Mouse (Mus musculus) megakaryocyte, adult 5-6 weeks (primary cell): ENCODE measurements around the gene Naa35. TPM values are rescaled to one million over a fixed set of nuclear protein-coding genes. Genes with fewer than 3 reads are reported as not detected.
A peak's percentile ranks its signal among the peaks of the same experiment; 100 is the strongest.

Source experiments
- ATAC-seq: 2 replicates; pipeline ENCODE4 v1.8.0; 2016; ENCODE audit warnings: mild to moderate bottlenecking, inconsistent platforms; ENCODE audit not compliant: poor library complexity, severe bottlenecking
- total RNA-seq, 2 experiments: library from RNA; stranded (forward) in 1 of 2; stranded (reverse) in 1 of 2; fragments of 153-499, 151-499 nt in 1 of 2; fragments of 221-1000, 200-1000 nt in 1 of 2; gene quantifications; 2 replicates each; pipeline versions ENCODE4 v1.2.3 to v1.2.4; 2015 to 2017

The Naa35 gene
- total RNA-seq, 2 experiments from 2014 or later: 30.4 to 76.1 TPM

DNA sequence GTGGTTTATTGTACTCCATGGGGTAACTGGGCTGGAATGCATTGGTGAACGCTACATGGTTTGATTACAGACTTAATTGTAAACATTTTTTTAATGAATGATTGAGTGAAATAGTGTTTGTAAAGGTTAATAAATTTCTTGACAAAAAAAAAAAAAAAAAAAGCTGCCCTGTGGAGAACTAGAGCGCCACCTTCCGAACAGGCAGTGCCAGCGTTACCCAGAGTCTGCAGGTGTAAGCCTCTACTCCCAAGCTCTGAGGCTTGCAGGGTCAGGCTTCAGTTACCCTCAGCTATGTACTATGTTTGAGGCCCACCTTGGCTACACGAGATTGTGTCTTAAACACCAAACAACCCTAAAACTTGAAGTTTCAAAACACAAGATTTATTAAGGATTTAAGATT is 49.6 kb downstream of the Naa35 start:
- no peak for ATAC-seq

DNA sequence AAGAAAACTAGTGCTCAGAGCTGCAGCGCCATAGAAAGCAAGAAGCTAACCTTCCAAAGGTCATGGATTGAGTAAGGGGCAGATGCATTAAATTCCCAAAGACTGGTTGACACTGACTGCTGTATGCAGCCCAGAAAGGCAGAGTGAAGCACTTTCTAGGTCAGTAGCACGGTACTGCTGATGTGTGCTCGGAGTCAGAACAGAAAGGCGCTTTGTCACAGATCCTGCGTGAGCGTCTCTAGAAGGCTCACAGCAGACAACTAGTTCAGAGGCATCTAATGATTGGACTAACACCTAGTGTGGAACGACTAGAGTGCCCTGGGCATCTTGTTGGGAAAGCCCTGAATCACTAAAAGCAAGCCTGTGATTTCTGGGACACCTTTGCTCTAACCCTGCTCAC is 52.7 kb downstream of the Naa35 start:
- ATAC-seq: no peak

DNA sequence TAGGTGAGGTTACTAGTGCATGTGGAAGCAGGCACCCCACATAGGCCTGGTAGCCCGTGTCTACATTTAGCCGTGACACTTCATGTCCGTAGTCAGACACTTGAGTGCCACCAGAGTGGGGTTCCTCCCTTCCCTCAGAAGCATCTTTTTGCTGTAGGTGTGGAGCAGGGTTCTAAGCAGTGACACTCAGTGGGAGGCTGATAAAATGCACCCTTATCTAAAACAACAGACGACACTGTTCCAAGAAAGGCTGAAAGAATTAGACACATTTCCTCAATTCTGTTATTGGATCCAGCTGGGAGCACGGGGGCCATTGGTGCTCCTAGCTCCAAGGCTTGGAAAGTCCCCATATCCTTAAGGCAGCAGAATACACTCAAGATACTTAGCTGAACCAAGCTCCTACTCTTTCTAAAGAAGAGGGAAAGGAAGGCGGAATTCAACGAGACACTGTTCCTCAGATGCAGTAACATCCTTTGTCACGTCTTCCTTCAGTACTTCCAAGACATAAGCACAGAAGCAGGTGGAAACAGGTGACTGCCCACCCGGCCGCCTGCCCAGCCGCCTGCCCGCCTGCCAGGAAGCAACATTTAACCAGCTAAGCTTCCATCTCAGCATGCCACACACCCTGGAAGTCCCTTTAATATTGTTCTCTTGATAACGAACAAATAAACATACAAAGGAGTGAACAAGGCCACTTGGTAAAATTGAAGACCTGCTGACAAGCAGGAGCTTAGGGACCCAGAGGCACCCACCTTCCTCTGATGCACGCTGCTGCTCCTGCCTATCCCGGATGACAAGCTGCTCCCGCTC is 54.5 kb downstream of the Naa35 start:
- no peak for ATAC-seq

DNA sequence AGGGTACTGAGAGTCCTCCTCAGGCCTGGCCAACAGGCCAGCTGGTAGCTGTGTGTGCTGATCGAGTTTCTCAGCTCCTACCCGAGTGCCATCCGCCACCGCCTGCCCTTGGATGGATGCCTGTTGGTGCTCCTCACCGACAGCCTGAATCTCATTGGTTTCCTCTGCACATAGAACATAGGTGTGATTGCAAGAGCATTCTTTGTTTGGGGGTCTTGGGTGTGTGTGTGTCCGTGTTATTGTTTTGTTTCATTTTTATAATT is 55.0 kb downstream of the Naa35 start:
- no peak for ATAC-seq

DNA sequence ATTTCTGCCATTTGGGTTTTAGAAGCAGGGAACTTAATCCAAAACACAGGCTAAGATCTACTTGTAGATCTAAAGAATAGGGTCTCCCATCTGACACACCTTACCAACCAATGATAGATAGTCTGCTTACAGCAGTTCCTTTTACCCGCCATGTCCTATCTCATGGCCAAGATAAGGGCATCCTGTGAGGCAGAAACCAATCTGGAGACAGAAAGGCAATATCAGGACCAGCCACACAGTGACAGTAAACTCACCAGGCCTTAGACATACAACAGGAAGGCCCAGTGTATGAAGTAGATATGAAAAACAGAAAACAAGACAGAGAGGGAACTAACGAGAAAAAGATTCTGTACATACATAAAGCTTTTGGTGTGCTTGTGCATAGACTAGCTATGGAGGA is 57.8 kb downstream of the Naa35 start:
- ATAC-seq: no peak

DNA sequence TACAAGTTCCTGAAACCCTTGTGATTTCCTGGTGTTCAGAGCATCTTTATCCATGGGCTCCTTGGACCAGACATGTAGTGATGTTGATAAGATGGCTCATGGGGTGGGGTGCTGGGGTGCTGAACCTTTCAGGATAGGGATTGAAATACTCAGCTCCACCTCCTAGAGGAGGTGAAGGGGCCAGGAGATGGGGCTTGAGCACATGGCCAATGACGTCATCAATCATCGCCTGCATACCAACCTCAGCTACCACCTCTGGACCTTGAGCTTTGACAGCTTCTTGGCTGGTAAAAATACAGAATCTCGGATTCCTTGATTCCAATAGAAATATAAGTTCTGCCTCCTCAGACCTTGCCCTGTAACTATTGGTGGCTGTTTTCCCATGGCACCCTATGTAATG is 60.4 kb downstream of the Naa35 start:
- no peak for ATAC-seq

DNA sequence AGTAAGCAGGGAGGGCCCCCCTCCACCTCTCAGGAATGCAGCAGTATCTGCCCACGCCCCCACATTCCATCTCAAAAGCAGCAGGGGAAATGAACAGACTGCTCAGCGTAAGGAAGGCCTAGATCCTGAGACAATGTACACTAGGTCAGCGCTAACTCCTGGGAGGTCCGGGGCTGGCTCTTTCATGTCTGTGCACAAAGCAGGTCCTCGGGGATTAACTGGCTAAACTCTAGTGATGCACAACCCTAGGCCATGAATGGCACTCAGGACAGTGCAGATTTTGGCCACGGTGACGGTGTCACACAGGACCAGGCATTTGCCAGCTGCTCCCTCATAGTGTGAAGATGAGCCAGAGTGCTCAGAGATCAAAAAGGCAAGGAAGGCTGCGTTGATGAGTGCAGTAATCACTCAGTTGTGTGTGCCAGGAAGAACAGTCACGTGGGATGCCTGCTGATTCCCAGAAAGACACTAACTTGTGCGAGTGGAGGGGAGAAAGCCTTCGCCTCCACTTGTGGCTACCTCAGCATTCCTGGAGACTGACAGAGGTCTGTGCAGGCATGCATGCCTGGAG is 61.7 kb downstream of the Naa35 start:
- no peak for ATAC-seq

DNA sequence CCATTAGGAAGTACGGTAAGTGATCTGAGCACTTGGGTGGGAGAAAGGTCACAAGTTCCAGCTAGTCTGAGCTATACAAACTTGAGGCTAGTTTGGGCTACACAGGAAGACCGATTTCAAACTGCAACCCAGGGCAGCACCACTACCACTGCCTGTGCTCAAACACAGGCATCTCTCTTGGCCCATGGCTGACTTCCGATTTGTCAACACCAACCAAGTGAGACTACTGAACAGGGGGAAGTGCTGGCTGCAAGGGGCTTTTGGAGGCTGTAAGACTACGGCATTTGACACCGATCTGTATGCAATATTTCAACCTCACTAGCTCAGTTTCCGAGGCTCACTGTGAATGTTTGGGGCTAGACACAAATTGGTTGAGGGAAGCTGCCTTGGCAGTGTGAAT is 62.4 kb downstream of the Naa35 start:
- ATAC-seq: peak; percentile 65

DNA sequence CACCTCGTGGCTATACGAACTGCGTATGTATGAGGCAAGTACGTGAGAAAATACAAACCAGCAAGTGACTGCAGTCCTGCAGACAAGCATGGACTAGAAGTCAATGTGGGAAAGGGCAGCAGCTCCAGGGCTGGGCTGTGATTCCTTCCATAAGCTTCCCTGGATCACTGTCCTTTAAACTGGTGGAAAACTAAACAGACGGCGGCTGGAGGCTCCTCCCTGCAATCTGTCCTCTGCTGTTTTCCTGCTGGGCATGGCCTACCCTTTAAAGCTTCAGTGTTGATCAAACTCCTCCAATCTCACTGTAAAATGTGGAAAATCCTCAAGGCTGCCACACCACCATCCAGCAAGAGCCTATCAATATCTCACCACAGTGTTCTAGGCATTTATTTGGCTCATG is 63.5 kb downstream of the Naa35 start:
- ATAC-seq: no peak

DNA sequence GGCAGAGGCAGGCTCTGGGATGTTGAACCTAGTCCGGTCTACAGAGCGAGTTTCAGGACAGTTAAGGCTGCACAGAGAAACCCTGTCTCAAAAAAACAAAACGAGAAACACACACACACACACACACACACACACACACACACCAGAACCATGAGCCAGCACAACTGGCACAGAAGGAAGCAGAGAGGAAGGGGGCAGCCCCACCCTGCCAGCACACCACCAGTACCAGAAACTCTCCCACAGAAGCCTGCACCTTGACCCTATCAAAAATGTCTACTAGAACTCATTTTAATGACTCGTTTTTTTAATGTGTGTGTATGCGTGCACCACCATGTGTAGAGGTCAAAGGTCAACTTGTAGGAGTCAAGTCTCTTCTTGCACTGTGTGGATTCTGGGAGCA is 64.7 kb downstream of the Naa35 start:
- peak; percentile 52; the same call in 1 of the 2 replicates for ATAC-seq

DNA sequence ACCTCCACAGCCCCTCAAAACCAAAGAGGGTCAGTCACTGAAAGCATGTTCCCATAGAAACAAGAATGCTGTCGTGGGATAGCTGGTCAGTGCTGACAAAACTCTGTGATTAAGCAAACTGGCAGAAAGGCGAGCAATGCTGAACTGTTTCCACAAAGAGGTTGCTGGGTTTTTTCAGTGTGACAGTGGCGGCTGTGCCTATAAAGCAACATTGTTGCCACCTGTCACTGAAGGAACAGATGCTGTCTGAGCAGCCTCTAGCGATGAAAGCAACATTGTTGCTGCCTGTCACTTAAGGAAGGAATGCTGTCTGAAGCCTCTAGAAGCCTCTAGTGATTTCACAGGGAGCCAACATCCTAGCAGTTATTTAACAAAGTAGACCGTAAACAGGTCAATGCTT is 67.6 kb downstream of the Naa35 start:
- ATAC-seq: no peak

DNA sequence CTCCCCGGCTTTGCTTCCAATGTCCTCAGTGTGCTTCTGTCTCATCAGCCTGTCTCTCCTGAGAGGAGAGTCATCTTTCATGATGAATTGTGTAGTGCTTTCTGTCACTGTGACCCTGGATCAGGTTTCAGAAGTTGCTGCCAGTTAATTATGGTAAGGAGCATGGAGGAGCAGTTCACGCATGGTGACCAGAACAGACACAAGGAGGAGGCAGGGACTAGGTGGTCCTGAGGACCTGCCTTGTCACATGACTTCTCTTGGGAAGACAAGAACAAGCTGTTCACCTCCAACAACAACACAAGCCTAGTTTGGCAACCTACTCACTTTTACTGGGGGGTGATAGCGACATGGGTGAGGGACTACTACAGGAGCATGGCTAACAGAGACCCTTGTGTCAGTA is 68.1 kb downstream of the Naa35 start:
- no peak for ATAC-seq

DNA sequence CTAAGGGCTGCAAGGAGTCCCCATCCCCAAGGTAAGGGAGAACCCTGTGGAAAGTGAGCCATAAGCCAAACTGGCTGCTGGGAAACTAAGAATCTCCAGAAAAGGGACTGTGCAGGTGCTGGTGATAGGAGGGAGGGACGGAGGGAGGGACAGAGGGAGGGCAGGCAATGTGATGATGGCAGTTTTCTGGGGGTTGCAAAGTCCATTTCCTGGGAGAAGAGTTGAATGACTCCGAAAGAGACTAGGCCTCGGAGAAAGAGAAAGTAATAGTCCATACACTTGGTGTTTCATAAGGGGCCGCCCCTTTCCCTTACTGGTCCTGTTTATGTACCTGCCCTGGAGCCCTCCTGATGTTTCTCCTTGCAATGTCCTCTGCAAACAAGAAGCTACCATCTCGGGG is 69.4 kb downstream of the Naa35 start:
- ATAC-seq: no peak

DNA sequence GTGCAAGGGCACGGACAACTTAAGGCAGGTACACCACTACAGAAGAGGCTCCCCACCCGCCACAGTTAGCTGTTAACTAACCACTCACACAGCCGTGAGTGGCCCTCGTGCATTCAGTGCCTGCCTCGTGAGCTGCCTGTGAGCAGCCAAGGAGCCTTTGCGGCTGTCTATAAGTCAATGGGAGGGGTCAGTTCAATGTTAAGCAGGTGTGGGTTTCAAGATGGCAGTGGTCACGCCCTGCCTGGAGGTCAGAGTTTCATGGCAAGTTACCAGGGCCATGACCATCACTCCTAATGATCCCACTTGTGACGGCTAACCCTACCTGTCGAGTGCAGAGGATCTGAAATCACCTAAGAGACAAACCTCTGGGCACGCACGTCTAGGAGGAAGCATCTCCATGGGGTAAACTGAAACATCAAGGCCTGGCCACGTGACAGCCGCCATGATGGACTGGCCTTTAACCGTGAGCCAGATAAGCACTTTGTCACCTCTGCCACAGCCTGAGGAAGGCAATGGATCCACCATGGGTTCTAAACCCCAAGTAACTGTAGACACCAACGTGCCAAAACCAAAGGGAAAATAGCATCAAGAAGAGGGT is 70.8 kb downstream of the Naa35 start:
- ATAC-seq: no peak

DNA sequence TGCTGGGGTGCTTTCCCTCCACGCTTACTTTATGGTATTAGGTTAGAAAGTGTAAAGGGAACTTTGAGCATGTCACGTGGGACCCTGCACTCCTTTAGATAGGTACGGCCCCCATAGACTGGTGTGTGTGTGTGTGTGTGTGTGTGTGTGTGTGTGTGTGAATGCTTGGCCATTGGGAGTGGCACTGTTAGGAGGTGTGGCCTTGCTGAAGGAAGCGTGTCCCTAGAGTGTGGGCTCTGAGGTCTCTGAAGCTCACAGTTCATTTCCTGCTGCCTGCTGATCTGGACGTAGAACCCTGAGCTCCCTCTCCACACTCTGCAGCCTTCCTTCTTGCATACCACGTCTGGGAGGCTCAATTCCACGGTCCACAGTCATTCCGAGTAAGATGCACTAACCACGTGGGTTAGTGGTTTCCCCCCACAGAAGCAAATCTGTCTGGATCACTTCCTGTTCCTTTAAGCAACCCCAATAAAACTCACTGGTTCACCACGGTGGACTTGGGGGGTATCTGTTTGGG is 71.3 kb downstream of the Naa35 start:
- ATAC-seq: peak; percentile 79

DNA sequence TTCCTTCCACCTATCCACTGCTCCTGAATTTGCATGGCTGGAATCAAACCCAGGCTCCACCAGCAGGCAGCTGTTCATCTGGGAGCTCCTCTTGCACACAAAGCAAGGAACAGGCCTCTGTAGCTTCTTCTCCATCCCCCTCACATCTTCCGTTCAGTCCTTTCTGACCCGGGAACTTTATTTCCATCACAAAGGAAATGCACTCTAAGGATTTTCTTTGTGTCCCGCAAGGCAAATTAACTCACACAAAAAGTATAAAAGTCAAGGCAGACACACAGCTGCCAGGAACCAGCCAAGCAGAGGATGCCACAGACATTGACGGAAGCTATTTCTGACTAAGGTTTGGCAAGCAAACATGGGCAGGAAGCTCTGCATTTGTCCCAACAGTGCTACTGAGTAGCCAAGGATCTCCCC is 71.9 kb downstream of the Naa35 start:
- ATAC-seq: no peak

DNA sequence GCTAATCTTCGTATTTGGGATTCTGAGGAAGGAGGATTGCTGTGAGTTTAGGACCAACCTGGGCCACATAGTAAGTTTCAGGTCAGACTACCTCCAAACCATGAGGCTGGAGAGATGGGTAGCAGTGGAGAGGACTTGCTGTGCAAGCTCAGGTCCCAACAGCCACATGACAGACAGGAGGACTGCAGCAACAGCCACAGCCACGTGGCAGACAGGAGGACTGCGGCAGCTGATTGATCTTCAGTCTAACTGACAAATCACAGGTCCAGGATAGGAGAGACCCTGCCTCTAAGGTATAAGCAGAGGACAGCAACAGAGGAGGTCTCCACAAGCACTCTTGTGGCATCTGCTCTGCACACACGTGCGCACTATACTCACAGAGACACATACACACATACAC is 72.7 kb downstream of the Naa35 start:
- ATAC-seq: no peak

DNA sequence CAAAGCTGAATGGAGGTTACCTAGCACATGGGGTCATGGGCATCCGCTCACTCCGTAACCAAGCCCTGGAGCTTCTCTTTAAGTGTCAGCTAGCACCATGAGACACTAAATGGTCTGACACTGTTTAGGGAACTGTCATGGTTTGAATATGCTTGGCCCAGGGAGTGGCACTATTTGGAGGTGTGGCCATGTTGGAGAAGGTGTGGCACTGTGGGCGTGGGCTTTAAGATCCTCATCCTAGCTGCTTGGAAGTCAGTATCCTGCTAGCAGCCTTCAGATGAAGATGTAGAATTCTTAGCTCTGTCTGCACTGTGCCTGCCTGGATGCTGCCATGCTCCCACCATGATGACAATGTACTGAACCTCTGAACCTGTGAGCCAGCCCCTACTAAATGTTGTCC is 75.3 kb downstream of the Naa35 start:
- no peak for ATAC-seq

DNA sequence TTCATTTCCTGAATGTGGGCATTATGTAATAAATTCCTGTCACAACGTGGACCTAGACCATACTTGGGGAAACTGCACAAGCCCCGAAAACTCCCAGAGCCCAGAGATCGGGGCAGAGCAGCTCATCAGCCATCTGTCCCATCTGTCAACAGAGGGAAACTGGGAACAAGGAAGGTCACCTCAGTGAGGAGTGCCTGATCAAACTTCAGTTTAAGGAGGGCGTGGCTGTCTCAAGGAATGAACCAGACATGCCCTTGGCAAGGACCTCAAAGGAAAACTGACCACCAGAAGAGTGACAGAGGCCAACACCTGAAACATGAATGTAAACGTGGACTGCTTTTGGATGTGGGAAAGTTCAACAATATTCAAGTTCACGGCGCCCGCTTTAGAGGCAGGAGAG is 76.3 kb downstream of the Naa35 start:
- ATAC-seq: no peak

DNA sequence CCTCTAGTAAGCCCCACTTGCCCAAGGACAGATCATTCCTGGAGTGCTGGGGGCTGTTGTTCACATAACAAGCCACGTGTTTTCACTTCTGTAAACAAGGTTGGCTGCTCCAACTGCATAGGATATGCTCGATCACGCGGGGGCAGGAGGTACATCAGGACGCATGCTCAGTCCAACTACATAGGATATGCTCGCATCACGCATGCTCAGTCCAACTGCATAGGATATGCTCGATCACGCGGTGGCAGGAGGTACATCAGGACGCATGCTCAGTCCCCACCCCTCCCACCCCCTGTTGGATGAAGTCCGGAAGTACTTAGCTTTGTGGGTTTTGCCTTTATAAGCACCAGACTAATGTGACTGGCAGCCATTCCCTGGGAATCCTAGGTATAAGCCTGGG is 76.9 kb downstream of the Naa35 start:
- ATAC-seq: no peak

DNA sequence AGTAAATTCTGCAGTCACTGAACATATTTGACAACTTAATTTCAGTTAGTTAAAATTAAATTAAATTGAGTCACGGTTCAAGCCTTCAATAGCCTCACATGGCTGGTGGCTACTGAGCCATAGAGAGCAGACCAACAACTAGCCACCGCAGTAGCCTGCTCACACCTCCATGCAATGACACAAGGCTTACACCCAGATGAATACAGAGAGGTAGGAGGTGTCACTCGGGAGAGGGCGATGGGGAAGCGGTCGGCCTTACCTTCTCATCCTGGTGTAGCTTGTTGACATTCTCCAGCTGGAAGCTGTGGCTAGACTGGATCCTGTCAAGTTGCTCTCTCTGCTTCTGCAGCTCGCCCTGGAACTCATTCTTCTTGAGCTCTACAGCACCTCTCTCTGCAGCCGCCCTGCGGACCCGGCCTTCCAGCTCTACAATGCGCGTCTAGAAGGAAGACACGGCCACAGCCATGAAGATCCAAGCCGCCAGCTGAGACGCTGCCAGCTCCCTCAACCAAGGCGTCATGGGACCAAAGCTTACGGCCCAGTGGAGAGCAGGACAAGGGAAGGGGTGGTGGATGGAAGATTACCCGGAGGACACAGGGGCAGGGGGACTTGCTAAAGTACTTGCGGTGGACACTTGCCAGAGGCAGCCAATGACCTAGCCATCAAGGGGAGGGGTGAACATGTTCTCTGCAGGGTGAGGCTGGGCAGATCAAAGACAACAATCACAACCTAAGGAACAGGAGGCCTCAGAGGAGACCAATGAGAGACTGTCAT is 79.1 kb downstream of the Naa35 start:
- no peak for ATAC-seq

DNA sequence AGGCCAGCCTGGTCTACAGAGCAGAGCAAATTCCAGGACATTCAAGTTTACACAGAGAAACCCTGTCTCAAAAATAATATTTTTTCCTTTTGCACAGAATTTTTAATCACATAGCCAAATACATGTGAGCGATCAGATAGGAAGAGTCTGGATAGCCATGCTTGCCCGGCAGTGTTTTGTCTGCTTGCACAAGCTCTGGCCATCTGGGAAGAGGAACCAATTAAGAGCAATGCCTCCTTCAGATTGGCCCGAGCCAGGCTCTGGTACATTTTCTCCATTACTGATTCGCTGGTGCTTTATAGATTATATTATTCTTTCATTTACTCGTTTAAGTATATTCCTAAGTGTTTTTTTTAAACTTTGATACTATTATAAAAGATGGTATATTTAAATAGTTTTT is 82.7 kb downstream of the Naa35 start:
- ATAC-seq: no peak; the same call in 1 of the 2 replicates
